Mouse (Mus musculus) embryonic stem cell, embryonic (primary cell): Measurements from ENCODE around the gene Fcgrt.

Experiments
- CTCF ChIA-PET, 4 experiments: fragments of 300-600 bp in 2 of 4; fragments of 350-600 bp in 2 of 4; sonication (Branson Sonifier 250); formaldehyde crosslinking; loops; one replicate each; lab custom pipeline; 2022; ENCODE audit warnings: inconsistent platforms in 2 of 4; lab: Charles Lee
- POLR2A ChIA-PET, 4 experiments: fragments of 300-600 bp in 2 of 4; fragments of 350-600 bp in 2 of 4; sonication (Branson Sonifier 250); formaldehyde crosslinking; loops; one replicate each; lab custom pipeline; 2022; ENCODE audit warnings: antibody characterized with exemption in 4 of 4, inconsistent platforms in 1 of 4; lab: Charles Lee

Gene Fcgrt

DNA sequence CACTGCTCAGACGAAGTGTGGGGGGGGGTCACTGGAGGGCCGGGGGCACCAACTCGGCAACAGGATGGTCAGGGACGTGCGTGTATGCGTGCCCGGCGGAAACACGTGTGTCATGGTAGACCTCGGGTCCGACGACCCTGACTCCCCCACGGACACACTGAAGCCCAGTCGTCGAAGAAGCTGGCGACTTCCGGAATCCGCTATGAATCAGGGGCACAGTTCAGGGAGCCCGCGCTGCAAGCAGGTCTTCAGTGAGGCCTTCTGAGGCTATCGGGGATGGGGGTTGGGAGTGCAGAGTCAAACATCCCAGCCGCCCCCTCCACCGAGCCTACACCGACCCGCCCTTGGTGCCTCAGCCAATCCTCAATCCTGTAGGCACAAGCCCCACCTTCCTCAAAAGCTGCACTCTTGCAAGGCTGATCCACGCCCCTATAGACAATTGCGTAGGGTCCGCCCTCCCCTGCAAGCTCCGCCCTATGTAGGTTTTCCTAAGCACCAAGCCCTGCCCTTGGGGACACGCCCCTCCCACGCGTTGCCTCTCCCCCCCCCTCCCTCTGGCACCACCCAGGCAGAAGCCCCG lies 49.6 kb downstream of the Fcgrt start:
- CTCF ChIA-PET: interaction anchor here (0.5 to 1.5 kb wide), 28 partner anchors 13 to 505 kb away, joined by 3 to 39 read pairs (median 3); partner anchors contain the start of genes Flt3l (in 2 of the 4), Gm45713 (in 2 of the 4), Gys1 (in 1 of the 4) and Rras (in 1 of the 4)
- POLR2A ChIA-PET: interaction anchor here (0.5 to 7.0 kb wide), 91 partner anchors 9 to 806 kb away, joined by 3 to 98 read pairs (median 4); partner anchors contain the start of genes Il4i1 (in 3 of the 4), Nosip (in 3 of the 4), Nup62 (in 3 of the 4) and Prmt1 (in 3 of the 4)

DNA sequence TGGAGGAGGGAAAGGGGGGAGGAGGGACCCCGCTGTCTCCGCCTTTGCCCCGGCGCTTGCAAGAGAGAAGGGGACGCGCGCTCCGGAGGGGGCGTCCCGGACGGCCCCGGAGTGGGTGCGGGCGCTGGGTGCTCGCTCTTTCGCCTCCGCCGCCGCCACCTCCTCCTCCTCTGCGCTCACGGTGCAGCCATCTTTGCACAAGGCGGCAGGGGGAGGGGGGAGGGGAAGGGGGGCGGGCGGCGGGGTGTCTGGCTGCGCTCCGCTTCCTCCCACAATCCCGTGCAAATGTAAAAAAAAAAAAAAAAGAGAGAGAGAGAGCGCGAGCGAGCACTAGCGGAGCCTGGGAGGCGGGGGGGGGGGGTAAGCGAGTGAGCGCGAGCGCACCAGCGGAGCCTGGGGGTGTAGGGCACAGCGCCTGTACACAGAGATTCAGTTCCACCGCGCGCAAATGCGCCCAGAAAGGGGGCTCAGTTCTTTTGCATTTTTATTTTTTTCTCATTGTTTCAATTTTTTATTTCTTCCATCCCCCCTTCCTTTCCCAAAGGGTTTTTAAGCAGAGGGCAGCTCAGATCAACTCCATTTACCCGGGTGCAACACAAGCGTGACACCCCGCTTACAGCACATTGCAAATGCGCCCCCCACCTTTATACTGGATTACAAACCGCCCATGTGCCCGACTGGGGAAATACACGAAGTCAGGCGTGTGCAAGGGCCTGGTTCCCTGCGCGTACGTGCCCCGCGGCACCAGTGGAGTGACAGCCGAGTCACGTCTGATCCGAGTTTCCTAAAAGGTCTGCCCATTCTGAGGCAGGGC lies 50.3 kb downstream of the Fcgrt start:
- ChIA-PET CTCF (interaction anchor here (0.5 to 1.5 kb wide), 24 partner anchors 14 to 506 kb away, joined by 3 to 39 read pairs (median 3); partner anchors contain the start of genes Flt3l (in 1 of the 4), Gm45713 (in 1 of the 4), Gys1 (in 1 of the 4) and Rras (in 1 of the 4)), POLR2A (interaction anchor here (0.5 to 7.0 kb wide), 79 partner anchors 9 to 806 kb away, joined by 3 to 98 read pairs (median 4); partner anchors contain the start of genes Il4i1 (in 3 of the 4), Nosip (in 3 of the 4), Nup62 (in 3 of the 4) and Prmt1 (in 3 of the 4))

DNA sequence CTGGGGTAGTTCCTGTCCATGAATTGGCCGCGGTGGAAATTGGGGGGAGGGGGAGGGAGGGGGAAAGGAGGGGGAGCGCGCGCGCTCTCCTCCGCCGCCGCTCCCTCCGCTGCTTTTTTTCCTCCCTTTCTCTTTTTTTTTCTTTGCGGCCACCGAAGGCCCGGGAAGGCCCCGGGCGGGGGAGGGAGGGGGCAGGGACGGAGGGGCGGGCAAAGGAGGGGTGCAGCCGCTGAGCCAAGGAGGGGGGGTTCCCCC lies 50.9 kb downstream of the Fcgrt start, which contains the start of gene Prr12:
TSS of gene Prr12 (minus strand) at position 20 of the 255 bp plus-strand sequence.
- ChIA-PET CTCF (interaction anchor here in 2 of 4 experiments (0.8 to 2.1 kb wide), 3 partner anchors 14 to 36 kb away, joined by 3 to 9 read pairs (median 5); no protein-coding TSS in a partner anchor), POLR2A (interaction anchor here (0.6 to 7.0 kb wide), 23 partner anchors 9 to 399 kb away, joined by 3 to 98 read pairs (median 5); partner anchors contain the start of genes Rras (in 3 of the 4), Prmt1 (in 2 of the 4), Ap2a1 (in 1 of the 4) and Nosip (in 1 of the 4))

DNA sequence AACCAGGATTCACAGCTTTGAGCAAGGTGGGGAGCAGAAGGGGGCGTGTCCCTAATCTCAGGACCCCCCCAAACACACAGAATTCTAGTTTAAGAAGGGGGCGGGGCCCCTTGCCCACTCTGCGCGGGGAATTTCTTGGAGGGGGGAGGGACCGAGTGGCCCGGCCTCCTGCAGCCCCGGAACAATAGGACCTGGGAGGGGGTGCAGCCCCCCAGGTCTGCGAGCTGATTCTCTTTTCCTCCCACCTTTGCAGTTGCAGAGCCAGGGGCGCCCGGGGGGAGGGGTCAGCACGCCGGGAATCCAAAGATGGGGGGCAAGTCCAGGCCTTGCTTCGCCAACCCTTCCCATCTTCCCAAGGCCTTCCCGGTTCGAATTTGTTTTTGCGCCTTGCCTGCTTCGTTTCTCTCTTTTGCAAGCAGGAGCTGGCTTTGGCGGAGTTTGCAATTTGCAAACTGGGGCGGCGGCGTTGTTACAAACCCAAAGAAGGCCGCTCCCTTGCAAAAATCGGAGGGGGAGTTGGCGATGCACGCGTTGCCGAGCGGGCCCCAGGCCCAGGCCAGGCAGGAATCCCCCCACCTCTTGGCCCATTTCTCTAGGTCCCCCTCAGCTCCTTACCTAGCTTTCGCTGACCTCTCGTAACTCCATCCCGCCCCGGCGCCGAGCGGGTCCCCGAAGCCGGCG lies 51.3 kb downstream of the Fcgrt start:
- ChIA-PET POLR2A (interaction anchor here (0.6 to 7.0 kb wide), 42 partner anchors 7 to 407 kb away, joined by 3 to 98 read pairs (median 4); partner anchors contain the start of genes Rras (in 3 of the 4), Prmt1 (in 2 of the 4), Ap2a1 (in 1 of the 4) and Atf5 (in 1 of the 4)), CTCF (interaction anchor here in 2 of 4 experiments (0.8 to 2.1 kb wide), 6 partner anchors 14 to 35 kb away, joined by 3 to 9 read pairs (median 6); no protein-coding TSS in a partner anchor)

DNA sequence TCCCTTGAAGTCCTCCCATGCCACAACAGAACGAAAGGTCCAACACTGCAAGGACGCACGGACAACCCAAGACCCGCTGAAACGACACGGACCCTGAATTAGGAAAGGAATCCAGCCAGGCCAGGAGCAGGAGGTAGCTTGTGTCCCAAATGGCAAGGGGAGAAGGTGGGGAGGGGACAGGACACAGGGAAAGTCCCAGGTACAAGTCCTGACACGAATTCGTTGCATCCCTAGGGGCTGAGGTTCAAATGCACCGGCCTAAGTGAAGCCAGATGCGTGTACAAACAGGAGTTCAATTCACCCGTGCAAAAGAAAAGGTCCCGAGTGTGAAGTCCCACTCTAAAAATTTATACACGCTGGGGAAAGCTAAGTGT lies 52.1 kb downstream of the Fcgrt start:
- ChIA-PET POLR2A (interaction anchor here in 3 of 4 experiments (0.8 to 7.0 kb wide), 44 partner anchors 8 to 408 kb away, joined by 3 to 98 read pairs (median 4); partner anchors contain the start of genes Rras (in 3 of the 3), Ap2a1 (in 2 of the 3), Prmt1 (in 2 of the 3) and Akt1s1 (in 1 of the 3)), CTCF (interaction anchor here (0.6 to 2.1 kb wide), 14 partner anchors 8 to 205 kb away, joined by 3 to 9 read pairs (median 3); partner anchors contain the start of genes Aldh16a1 (in 1 of the 4), Pih1d1 (in 1 of the 4) and Rras (in 1 of the 4))

DNA sequence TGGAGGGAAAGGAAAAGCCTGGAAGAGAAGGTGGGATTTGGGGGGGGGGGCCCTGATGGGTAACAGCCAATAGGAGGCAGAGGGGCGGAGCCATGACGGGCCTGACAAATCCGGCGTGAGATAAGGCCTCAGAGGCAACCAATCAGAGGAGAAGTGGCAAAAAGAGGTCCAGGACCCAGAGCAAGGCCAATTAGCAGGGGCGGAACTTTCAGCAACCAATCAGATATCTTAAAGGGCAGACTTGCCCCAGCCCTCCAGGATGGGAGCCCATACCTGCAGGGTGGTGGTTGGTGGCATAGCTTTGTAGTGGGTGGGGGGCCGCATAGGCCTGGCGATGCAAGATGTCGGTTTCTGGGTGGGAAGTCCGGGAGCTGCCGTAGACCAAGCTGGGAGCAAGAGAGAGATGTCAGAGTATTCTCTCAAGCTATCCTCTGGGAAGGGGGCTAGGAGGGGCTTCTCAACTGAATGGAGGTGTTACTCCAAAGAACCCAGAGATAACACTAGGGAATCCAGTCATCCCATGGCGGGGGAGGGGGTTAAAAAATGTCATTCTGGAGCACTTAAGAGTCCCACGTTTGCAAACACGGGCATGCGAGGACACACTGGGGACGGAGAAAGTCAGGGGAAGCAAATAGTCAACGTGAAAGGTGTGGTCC lies 52.6 kb downstream of the Fcgrt start:
- POLR2A ChIA-PET: interaction anchor here in 3 of 4 experiments (0.8 to 7.0 kb wide), 40 partner anchors 9 to 409 kb away, joined by 3 to 98 read pairs (median 4); partner anchors contain the start of genes Rras (in 3 of the 3), Ap2a1 (in 2 of the 3), Akt1s1 (in 1 of the 3) and Aldh16a1 (in 1 of the 3)
- CTCF ChIA-PET: interaction anchor here (0.6 to 2.1 kb wide), 14 partner anchors 7 to 204 kb away, joined by 3 to 9 read pairs (median 3); partner anchors contain the start of genes Aldh16a1 (in 1 of the 4), Pih1d1 (in 1 of the 4) and Rras (in 1 of the 4)

DNA sequence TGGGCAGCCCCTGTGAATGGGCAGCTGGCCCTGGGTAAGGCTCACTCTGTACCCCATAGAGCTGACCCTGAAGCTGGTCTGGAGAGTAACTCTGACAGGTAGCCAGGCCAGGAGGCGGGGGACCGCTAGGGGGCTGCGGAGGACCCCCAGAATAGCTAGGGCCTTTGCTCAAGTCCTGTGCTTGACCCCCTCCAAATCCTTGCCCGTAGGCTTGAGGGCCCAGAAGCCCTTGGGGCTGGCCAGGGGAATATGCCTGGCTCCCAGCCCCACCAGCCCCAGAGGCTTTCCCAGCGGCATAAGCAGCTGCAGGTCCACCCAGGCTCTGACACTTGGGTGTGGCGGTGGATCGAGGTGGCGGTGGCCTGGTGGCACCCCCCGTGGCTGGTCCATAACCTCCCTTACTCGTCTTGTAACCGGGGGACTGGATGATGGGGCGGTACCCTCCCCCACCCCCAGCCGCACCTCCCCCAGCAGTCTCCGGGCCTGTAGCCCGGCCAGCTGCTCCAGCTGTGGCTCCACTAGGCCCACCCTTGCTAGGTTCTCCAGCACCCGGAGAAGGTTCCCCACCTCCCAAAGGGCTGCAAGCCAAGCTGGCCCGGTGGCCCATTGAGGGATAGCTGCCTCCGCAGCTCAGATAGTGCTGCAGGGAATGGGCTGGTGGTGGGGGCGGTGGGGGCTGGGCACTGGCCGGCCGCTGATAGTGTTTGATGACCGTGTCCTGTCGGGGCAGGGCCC lies 54.6 kb downstream of the Fcgrt start:
- POLR2A ChIA-PET: interaction anchor here (0.5 to 4.0 kb wide), 50 partner anchors 9 to 821 kb away, joined by 3 to 29 read pairs (median 5); partner anchors contain the start of genes Rras (in 3 of the 4), Prmt1 (in 2 of the 4), Aldh16a1 (in 1 of the 4) and Ftl1 (in 1 of the 4)
- CTCF ChIA-PET: interaction anchor here (0.6 to 4.5 kb wide), 28 partner anchors 8 to 388 kb away, joined by 3 to 48 read pairs (median 3); partner anchors contain the start of genes Flt3l (in 2 of the 4), Gm45713 (in 2 of the 4), Ap2a1 (in 1 of the 4) and Rras (in 1 of the 4)

DNA sequence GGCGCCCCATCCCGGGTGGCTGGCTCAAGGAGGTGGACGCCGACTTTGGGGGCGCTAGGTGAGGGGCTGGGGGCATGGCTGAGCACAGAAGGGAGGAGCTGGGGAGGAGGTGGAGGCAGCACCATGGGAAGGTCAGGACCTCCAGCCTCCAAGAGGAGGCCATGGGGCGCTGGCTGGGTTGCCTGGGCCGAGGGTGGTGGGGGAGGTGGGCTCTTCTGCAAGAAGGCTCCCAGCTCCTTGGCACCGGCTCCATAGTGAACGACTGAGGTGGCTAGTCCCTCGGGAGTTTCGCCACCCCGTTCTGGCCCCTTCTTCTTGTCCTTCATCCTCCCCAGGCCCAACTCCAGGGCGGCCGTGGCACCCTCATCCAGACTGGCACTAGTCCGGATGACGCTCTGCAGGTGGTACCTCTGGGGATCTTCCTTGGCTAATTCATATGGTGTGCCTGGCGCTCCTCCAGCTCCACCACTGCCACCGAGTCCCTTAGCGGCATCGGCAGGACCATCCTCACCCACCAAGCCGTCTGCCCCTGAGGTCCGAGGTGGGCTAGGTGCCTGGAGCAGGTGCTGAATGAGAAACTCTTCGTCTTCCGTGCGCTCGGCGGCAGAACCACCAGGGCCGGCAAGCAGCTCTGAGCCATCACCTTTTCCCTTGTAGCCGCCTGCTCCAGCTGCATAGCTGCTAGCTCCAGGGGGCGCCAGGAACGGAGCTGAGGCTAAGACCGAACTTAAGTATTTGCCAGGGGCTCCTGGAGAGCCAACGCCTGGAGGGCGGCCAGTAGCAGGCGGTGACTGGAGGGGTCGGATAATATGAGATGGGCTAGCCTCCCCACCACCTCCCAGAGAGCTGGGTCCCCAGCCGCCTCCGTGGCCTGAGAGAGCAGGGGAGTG lies 55.4 kb downstream of the Fcgrt start:
- ChIA-PET POLR2A (interaction anchor here (0.6 to 4.0 kb wide), 54 partner anchors 8 to 456 kb away, joined by 3 to 29 read pairs (median 5); partner anchors contain the start of genes Rras (in 3 of the 4), Prmt1 (in 2 of the 4), Aldh16a1 (in 1 of the 4) and Ftl1 (in 1 of the 4)), CTCF (interaction anchor here (0.5 to 4.5 kb wide), 26 partner anchors 8 to 389 kb away, joined by 3 to 48 read pairs (median 3); partner anchors contain the start of genes Flt3l (in 2 of the 4), Gm45713 (in 2 of the 4), Ap2a1 (in 1 of the 4) and Rras (in 1 of the 4))

DNA sequence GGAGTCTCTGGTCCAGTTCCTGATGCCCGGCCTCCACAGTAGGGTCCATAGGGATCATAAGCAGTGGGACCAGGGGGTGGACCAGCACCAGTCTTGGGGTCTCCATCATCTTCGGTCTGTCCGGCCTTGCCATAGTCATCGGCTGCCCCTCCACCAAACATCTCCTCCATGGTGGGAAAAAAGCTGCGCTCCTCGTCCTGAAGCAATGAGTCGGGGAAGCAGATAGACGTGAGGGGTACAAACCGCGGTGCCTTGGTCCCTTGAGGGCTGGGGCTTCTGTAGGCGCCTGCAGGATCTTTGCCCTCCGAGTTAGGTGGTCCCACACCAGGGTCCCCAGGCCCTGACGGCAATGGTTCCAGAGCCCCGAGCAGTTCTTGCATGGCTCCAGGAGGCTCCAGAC lies 56.2 kb downstream of the Fcgrt start:
- CTCF ChIA-PET: interaction anchor here in 3 of 4 experiments (0.9 to 4.5 kb wide), 7 partner anchors 8 to 77 kb away, joined by 3 to 48 read pairs (median 21); no protein-coding TSS in a partner anchor
- POLR2A ChIA-PET: interaction anchor here (0.8 to 4.0 kb wide), 33 partner anchors 8 to 412 kb away, joined by 3 to 29 read pairs (median 6); partner anchors contain the start of genes Rras (in 2 of the 4), Aldh16a1 (in 1 of the 4), Ftl1 (in 1 of the 4) and Pih1d1 (in 1 of the 4)

DNA sequence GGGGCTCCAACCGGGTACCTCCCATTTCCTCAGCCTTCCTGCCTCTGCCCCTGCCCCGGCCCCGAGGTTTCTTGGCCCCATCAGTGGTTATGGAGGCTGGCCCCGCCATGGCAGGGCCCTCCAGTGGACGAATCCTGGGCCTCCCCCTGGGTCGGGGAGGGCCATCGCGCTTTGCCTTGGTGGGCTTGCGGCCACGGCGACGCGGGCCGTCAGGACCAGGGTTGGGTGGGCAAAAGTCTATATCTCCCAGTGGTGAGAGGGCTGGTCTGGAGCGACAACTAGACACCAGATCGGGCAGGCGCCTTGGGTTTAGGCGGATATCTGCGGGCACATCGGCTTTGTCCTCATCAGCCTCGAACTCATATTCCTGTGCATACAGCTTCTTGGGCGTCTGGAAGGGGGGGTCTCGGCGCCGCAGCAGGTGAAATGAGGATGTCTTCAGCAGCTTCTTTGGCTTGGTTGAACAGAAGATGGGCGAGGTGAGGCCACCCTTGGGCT lies 56.7 kb downstream of the Fcgrt start:
- POLR2A ChIA-PET: interaction anchor here (0.6 to 4.0 kb wide), 15 partner anchors 8 to 324 kb away, joined by 3 to 29 read pairs (median 8); partner anchors contain the start of genes Aldh16a1 (in 1 of the 4), Pih1d1 (in 1 of the 4), Rras (in 1 of the 4) and Scaf1 (in 1 of the 4)
- CTCF ChIA-PET: interaction anchor here in 2 of 4 experiments (0.9 to 4.5 kb wide), 5 partner anchors 8 to 22 kb away, joined by 3 to 48 read pairs (median 32); no protein-coding TSS in a partner anchor

DNA sequence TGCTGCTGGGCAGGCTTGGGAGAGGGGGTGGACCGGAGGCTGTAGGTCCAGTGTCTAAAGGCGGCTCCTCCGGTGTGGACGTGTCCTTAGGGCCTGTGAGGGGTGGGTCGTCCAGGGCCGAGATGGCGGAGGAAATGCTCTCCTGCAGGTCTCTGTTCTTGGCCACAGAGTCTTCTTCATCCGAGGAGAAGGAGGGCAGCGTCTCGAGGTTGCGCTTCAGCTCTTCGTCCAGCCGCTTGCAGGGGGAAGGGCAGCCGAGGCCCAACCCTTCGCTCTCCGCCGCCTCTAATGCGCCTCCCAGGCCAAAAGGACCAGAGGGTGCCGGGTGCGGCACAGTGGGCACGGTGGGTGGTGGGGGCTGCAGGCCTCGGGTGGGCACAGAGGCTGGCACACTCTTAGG lies 57.9 kb downstream of the Fcgrt start:
- POLR2A ChIA-PET: interaction anchor here in 3 of 4 experiments (0.7 to 4.0 kb wide), 11 partner anchors 10 to 80 kb away, joined by 3 to 25 read pairs (median 3); partner anchors contain the start of gene Rras (in 1 of the 3)
- CTCF ChIA-PET: interaction anchor here in 2 of 4 experiments (0.6 to 4.5 kb wide), 3 partner anchors 7 to 31 kb away, joined by 6 to 36 read pairs (median 32); no protein-coding TSS in a partner anchor

DNA sequence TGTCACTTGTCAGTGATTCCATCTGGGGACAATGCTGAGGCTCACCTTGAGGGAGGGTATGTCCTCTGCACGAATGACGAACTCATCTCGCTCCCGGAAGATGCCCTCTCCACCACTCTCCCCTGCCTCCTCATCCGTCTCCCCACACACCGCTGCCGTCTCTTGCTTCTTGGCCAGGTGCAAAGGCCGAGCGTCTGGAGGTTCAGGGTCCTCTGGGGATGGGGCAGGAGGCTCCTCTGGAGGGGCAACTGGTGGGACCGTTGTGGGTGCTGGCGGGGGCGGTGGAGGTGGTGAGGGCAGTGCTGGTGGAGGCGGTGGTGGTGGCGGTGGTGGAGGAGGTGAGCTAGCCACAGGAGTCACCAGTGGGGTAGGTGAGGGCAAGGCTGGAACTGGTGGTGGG lies 60.3 kb downstream of the Fcgrt start:
- ChIA-PET POLR2A (interaction anchor here in 3 of 4 experiments (1.0 to 2.1 kb wide), 7 partner anchors 9 to 26 kb away, joined by 3 to 7 read pairs (median 4); partner anchors contain the start of genes Rras (in 2 of the 3) and Scaf1 (in 1 of the 3)), CTCF (interaction anchor here in 3 of 4 experiments (0.6 to 1.0 kb wide), 5 partner anchors 8 to 115 kb away, joined by 3 read pairs; no protein-coding TSS in a partner anchor)
